Mouse (Mus musculus) forebrain, embryonic 16.5 days (tissue): ENCODE measurements around the gene Sptan1. TPM values are rescaled to one million over a fixed set of nuclear protein-coding genes. Genes with fewer than 3 reads are reported as not detected.

Experiments used
- ATAC-seq: fragments of 200-750 bp; cut with Nextera tagmentation; 2 replicates; pipeline ENCODE4 v1.8.0; 2017; ENCODE audit warnings: mild to moderate bottlenecking, moderate library complexity
- H3K27ac ChIP-seq: fragments of 300-500 bp; sonication (generic); 2 replicates; pipeline ENCODE4 v1.5.1; 2014; ENCODE audit warnings: low read length, control low read depth
- H3K27me3 ChIP-seq: fragments of 300-500 bp; sonication (generic); replicated peaks from 2 replicates; pipeline ENCODE4 v1.6.1; 2014; ENCODE audit warnings: low read length; ENCODE audit not compliant: control insufficient read depth, insufficient read depth
- H3K36me3 ChIP-seq: fragments of 300-500 bp; sonication (generic); 2 replicates; pipeline ENCODE4 v1.6.1; 2014; ENCODE audit not compliant: control insufficient read depth, insufficient read depth
- H3K4me1 ChIP-seq: fragments of 300-500 bp; sonication (generic); replicated peaks from 2 replicates; pipeline ENCODE4 v1.6.1; 2014; ENCODE audit warnings: low read length; ENCODE audit not compliant: control insufficient read depth, insufficient read depth
- H3K4me2 ChIP-seq: fragments of 300-500 bp; sonication (generic); 2 replicates; pipeline ENCODE4 v1.6.1; 2014; ENCODE audit warnings: mild to moderate bottlenecking, low read length, control low read depth
- H3K4me3 ChIP-seq: fragments of 300-500 bp; sonication (generic); replicated peaks from 2 replicates; pipeline ENCODE4 v1.5.1; 2014; ENCODE audit warnings: mild to moderate bottlenecking, low read length, control low read depth
- H3K9ac ChIP-seq: fragments of 300-500 bp; sonication (generic); replicated peaks from 2 replicates; pipeline ENCODE4 v1.6.1; 2014; ENCODE audit warnings: low read depth, low read length, control low read depth
- H3K9me3 ChIP-seq: fragments of 300-500 bp; sonication (generic); 2 replicates; pipeline ENCODE4 v1.6.1; 2016; ENCODE audit warnings: low read length; ENCODE audit not compliant: control insufficient read depth
- WGBS: fragments of 180-500 bp; shearing (Covaris S2); extraction: QIAGEN DNeasy Blood & Tissue Kit; methylation state at CpG from one replicate; pipeline ENCODE4 v1.1.7; 2014; 5-methylcytosine and 5-hydroxymethylcytosine counted together
- polyA plus RNA-seq: library from polyadenylated mRNA; unstranded; fragments of >200 nt; fragmentation: Nextera tagmentation; extraction: Ambion mirVana; gene quantifications from 2 replicates; pipeline ENCODE4 v1.2.1, GENCODE M21; 2015

Sptan1 gene
- polyA plus RNA-seq, 1 experiment from 2014 or later, result 294 TPM

DNA sequence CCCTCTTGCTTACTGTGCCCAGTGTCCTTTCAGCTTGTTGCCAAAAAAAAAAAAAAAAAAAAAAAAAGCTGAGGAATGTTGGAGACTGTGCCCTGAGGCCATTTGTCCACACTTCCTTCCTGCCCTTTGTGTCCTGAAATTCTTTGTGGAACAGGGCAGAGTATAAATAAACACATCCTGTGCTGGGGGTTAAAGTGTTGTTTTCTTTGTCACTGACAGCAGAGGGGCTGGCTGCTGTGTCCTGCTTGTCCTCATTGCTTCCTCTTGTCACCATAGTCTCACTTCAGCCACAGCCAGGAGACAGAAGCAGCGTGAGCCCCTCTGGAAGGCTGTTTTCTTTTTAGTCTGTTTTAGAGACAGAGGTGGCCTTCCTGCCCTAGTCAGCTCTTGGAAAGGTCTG, 20.6 kb upstream of the Sptan1 start:
- no peaks in the 10 kb centered on the region for H3K9me3 ChIP-seq
- H3K4me2 ChIP-seq, result no peak overlapping the region
- no peak overlapping the region for H3K4me3 ChIP-seq
- H3K36me3 ChIP-seq, result peaks cover 59% of the 10 kb centered on the region
- no peaks in the 10 kb centered on the region for H3K27me3 ChIP-seq
- no peak overlapping the region for H3K27ac ChIP-seq
- 95% methylated on average over 1 of the region's 1 CpGs for WGBS
- H3K4me1 ChIP-seq, result no peaks in the 10 kb centered on the region
- no peak overlapping the region for H3K9ac ChIP-seq
- no peak for ATAC-seq

DNA sequence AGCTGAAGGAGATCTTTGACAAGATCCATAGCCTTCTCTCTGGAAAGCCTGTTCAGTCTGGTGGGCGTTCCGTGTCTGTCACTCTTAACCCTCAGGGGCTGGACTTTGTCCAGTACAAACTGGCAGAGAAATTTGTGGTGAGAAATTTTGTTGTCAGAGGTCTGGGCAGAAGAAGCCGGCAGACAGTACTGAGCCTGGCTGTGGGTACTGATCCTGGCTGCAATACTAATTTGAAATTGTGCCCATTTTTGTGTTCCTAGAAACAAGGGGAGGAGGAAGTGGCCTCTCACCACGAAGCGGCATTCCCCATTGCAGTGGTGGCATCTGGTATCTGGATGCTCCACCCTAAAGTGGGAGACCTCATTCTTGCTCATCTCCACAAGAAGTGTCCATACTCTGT, 16.5 kb upstream of the Sptan1 start:
- ATAC-seq, result no peak
- Histone ChIP-seq H3K27ac (no peak overlapping the region), H3K27me3 (no peaks in the 10 kb centered on the region), H3K4me1 (no peaks in the 10 kb centered on the region), H3K4me3 (no peak overlapping the region), H3K36me3 (peaks cover 62% of the 10 kb centered on the region), H3K9ac (no peak overlapping the region), H3K4me2 (no peak overlapping the region), H3K9me3 (no peaks in the 10 kb centered on the region)
- WGBS, result 89% methylated on average over 5 of the region's 5 CpGs

DNA sequence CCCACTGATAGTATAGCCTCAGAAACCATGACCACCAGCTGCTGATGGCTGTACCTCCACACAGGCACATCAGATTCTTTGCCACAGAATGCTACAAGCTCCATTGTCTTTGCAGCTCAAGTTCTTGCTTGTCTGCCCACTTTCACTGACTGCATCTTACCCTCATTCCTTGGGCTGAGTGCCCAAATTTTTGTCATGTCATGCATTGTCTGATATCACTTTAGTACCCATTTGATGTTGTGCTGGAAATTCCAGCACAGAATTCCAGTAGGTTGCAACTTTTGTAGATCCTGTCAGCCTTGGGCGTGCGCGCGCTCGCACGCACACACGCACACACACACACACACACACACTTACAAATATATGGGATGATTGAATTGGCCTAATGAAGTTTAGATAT, 4.1 kb upstream of the Sptan1 start:
- Histone ChIP-seq H3K27ac (no peak overlapping the region), H3K4me2 (no peak overlapping the region), H3K27me3 (no peaks in the 10 kb centered on the region), H3K9ac (no peak overlapping the region), H3K4me1 (peaks cover 17% of the 10 kb centered on the region), H3K4me3 (no peak overlapping the region), H3K9me3 (no peaks in the 10 kb centered on the region), H3K36me3 (peaks cover 18% of the 10 kb centered on the region)
- ATAC-seq, result no peak
- WGBS, result 93% methylated on average over 7 of the region's 7 CpGs

DNA sequence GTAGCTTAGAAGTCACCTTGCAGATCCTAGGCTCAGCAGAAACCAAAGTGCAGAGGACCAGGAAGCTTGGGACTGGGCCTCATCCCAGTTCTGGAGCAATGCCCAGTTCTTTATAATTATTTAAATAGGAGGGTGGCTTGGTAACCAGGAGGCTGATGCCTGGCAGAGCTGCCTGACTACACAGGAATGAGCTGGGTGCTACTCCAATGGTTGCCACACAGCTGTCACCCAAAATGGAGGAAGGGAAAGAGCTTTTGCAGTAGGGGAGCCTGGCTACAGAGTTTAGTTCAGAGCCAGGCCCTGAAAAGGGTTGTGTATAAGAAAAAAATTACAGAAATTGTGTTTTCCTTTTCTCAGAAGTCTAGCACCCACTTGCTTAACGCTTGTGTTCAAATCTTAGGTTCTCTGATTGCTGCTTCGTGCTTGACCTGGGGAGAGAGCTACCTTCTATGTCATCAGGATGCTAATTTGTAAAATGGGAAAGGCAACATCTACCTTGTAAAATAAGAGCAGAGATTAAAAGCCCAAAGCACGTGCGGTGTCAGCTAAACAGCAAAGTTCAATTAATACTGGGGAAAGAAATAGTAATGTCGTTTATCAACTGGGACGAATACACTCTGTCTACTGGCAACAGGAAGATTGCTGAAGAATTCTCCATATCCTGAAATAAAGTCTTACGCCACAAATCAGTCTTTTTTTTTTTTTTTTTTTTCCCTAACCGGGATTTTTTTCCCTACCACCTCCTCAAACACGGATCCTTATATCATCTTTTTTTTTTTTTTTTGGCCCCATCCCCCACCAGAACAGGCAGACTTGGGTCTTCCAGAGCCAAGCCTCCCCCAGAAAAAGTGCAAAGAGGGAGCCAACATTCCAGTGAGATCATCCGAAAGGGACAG, 758 bp upstream of the Sptan1 start:
- Histone ChIP-seq H3K9me3 (no peaks in the 10 kb centered on the region), H3K27ac (peak overlapping the region; percentile 93), H3K9ac (peak overlapping the region; percentile 82), H3K4me3 (peak overlapping the region; percentile 62), H3K27me3 (no peaks in the 10 kb centered on the region), H3K4me1 (peaks cover 46% of the 10 kb centered on the region), H3K36me3 (0 out of 2 replicates have a peak, but pooled peaks cover 5% of the 10 kb centered on the region), H3K4me2 (peak overlapping the region; percentile 50)
- peak; percentile 32 for ATAC-seq
- WGBS, result 11% methylated on average over 10 of the region's 10 CpGs

DNA sequence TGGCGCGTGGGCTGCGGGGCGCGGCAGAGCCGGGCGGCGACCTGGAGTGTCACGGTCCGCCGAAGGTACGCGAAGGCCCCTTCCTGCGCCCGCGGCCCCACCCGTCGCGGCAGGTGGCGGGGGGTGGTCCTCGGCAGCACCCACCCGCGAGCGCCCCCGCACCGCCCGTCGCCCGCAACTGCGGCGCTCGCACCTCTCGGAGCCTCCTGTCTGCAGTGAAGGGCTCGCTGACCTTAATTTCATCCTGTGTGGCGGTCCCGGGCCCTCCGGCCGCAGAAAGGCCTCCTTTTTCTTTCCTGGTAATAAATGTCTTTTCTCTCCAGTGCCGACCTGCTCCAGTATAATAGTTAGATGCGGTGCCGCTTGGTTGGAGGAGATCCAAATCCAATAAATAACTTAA, 546 bp downstream of the Sptan1 start:
- no peaks in the 10 kb centered on the region for H3K36me3 ChIP-seq
- no peaks in the 10 kb centered on the region for H3K27me3 ChIP-seq
- ATAC-seq, result peak; percentile 44
- peaks cover 55% of the 10 kb centered on the region for H3K4me1 ChIP-seq
- H3K4me3 ChIP-seq, result peak overlapping the region; percentile 62
- no peaks in the 10 kb centered on the region for H3K9me3 ChIP-seq
- WGBS, result 0% methylated on average over 40 of the region's 41 CpGs
- H3K27ac ChIP-seq, result peak overlapping the region; percentile 93
- H3K9ac ChIP-seq, result peak overlapping the region; percentile 99
- H3K4me2 ChIP-seq, result peak overlapping the region; percentile 75

DNA sequence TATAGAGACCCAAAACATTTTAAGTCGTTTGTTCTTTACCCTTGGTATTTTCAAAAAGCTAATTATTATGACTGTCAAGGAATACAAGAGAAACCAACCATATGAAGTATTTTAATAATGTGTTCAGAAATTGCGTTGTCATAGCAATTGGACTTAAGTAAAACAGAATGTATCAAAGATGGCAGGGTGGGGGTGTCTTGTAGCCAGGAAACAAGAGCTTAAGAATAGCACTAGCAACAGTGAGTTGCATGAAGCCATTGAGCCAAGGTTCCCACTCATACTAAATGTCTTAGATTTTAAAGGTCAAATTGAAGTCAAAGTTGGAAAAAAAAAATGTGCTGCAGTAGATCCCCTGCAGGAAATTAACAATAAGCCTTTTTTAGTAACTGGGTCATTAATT, 1.5 kb downstream of the Sptan1 start:
- peak overlapping the region; percentile 99 for H3K9ac ChIP-seq
- H3K36me3 ChIP-seq, result no peaks in the 10 kb centered on the region
- no peaks in the 10 kb centered on the region for H3K27me3 ChIP-seq
- WGBS, result 54% methylated on average over 2 of the region's 2 CpGs
- H3K4me1 ChIP-seq, result peaks cover 59% of the 10 kb centered on the region
- no peak overlapping the region for H3K27ac ChIP-seq
- peak overlapping the region; percentile 62 for H3K4me3 ChIP-seq
- H3K4me2 ChIP-seq, result peak overlapping the region; percentile 75
- no peaks in the 10 kb centered on the region for H3K9me3 ChIP-seq
- ATAC-seq, result no peak

DNA sequence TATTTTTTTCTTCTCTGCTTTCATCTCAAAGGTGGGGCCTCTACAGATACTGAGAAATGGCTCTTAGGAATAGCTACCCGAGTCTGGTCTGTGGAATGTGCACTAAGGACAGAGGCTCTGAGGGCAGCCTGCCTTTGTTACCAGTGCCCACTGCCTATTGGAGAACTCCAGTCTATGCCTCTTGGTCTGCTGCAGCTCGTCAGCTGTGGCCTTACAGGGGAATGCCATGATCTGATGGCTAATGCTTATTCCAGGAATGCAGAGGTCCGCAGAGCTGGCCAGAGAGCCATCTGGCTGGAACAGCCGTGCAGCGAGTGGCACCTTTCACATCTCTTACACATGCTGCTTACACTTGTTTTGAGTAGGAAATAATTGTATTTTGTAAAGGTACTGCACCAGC, 2.4 kb downstream of the Sptan1 start:
- 44% methylated on average over 5 of the region's 5 CpGs for WGBS
- ATAC-seq, result no peak
- Histone ChIP-seq H3K4me3 (peak overlapping the region; percentile 3), H3K36me3 (no peaks in the 10 kb centered on the region), H3K9me3 (no peaks in the 10 kb centered on the region), H3K9ac (no peak overlapping the region), H3K27me3 (no peaks in the 10 kb centered on the region), H3K4me1 (peaks cover 66% of the 10 kb centered on the region), H3K4me2 (peak overlapping the region; percentile 75), H3K27ac (no peak overlapping the region)

DNA sequence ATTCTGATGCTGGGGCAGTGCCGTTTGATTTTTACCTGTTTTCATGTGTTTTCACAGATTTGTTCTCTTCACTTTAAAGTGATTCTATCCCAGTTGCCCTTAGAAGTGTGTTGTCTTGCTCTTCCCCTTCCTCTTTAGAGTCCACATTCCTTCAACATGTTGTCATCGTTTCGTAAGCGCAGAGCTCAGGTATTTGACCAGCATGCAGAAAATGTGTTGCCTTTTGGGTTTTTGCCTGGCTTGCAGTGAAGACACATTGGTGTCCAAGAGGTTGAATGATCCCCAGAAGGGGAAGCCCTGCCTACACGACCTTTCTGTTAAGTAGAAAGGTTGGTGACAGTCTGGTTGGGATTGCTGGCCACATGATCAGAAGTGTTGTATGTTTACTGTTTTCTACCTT, 3.3 kb downstream of the Sptan1 start:
- H3K9ac ChIP-seq, result no peak overlapping the region
- H3K36me3 ChIP-seq, result no peaks in the 10 kb centered on the region
- no peak overlapping the region for H3K4me3 ChIP-seq
- no peaks in the 10 kb centered on the region for H3K27me3 ChIP-seq
- no peak overlapping the region for H3K27ac ChIP-seq
- H3K4me1 ChIP-seq, result peaks cover 64% of the 10 kb centered on the region
- 74% methylated on average over 5 of the region's 5 CpGs for WGBS
- ATAC-seq, result no peak
- H3K4me2 ChIP-seq, result peak overlapping the region; percentile 22
- H3K9me3 ChIP-seq, result no peaks in the 10 kb centered on the region

DNA sequence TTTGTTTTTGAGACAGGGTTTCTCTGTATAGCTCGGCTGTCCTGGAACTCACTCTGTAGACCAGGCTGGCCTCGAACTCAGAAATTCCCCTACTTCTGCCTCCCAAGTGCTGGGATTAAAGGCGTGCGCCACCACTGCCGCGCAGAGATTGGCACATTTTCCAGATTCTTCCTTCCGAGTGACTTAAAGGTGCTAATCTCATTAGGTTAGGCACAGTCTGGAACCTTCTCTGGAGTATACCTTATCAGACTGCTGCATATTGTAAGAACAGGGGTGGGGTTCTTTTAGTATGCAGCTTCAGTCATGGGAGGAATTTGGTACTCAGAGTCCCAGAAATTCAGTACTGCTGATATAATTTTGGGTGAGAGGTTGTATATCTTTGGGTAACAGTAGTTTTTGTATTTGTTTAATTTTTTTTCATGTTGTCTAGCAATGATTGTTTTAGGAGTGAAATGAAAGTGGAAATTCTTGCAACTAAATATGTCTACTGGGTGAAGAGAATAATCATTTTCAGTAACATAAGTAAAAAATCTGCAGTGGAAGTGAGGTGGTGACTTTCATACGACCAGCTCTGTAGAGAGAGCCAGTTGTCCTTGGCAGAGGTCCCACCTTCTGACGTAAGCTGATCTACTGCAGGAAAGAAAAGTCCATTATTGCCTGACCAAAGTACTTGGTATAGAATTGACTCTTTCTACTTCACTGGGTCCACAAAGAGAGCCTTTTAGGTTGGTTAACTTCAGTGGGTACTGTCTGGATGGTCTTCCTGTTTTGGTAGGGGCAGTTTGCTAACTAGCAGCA, 6.7 kb downstream of the Sptan1 start:
- ATAC-seq, result no peak
- H3K4me2 ChIP-seq, result no peak overlapping the region
- H3K27ac ChIP-seq, result no peak overlapping the region
- H3K4me1 ChIP-seq, result peaks cover 47% of the 10 kb centered on the region
- H3K9ac ChIP-seq, result no peak overlapping the region
- H3K27me3 ChIP-seq, result no peaks in the 10 kb centered on the region
- no peaks in the 10 kb centered on the region for H3K36me3 ChIP-seq
- no peaks in the 10 kb centered on the region for H3K9me3 ChIP-seq
- WGBS, result 65% methylated on average over 9 of the region's 9 CpGs
- H3K4me3 ChIP-seq, result no peak overlapping the region
